Mouse (Mus musculus) T-helper 2 cell (primary cell): Measurements from ENCODE around the gene Tppp3.

Experiments used
- in situ Hi-C: fragments of 300-600 bp; cut with MboI, MseI; formaldehyde crosslinking; loops from one replicate; pipeline ENCODE4 v1.15.1; 2025; ENCODE audit warnings: high pct_unique_total_duplicates

Gene Tppp3

GRCm38 (mm10) chr8:105467396-105467985 lies 3.8 kb downstream of the Tppp3 start:
- in situ Hi-C loops = no loop called here

GRCm38 (mm10) chr8:105466700-105467291 lies 4.5 kb downstream of the Tppp3 start:
- in situ Hi-C loops = no loop called here

GRCm38 (mm10) chr8:105466246-105466645 lies 5.1 kb downstream of the Tppp3 start:
- in situ Hi-C loops = no loop called here

GRCm38 (mm10) chr8:105464595-105464994 lies 6.7 kb downstream of the Tppp3 start:
- in situ Hi-C loops = loop anchor here (5.0 kb wide), 1 partner anchor 52 kb away; the partner anchor contains the start of genes Kctd19 and Lrrc36

- in situ Hi-C loops = loop anchor here (5.0 kb wide), 1 partner anchor 49 kb away; the partner anchor contains the start of genes Kctd19 and Lrrc36
These were observed 10.1 kb downstream of the Tppp3 start for GRCm38 (mm10) chr8:105461085-105461803.

GRCm38 (mm10) chr8:105455218-105455617 lies 16.1 kb downstream of the Tppp3 start:
- in situ Hi-C loops = no loop called here

GRCm38 (mm10) chr8:105454088-105454487 lies 17.2 kb downstream of the Tppp3 start:
- in situ Hi-C loops = no loop called here

GRCm38 (mm10) chr8:105453296-105453695 lies 18.0 kb downstream of the Tppp3 start:
- in situ Hi-C loops = no loop called here

- in situ Hi-C loops = no loop called here
These were observed 19.3 kb downstream of the Tppp3 start for GRCm38 (mm10) chr8:105451903-105452603.

GRCm38 (mm10) chr8:105450977-105451376 lies 20.3 kb downstream of the Tppp3 start:
- in situ Hi-C loops = no loop called here

GRCm38 (mm10) chr8:105448596-105448995 lies 22.7 kb downstream of the Tppp3 start:
- in situ Hi-C loops = no loop called here

- in situ Hi-C loops = no loop called here
These were observed 23.1 kb downstream of the Tppp3 start for GRCm38 (mm10) chr8:105448188-105448587.

GRCm38 (mm10) chr8:105446127-105446552 lies 25.2 kb downstream of the Tppp3 start:
- in situ Hi-C loops = no loop called here

- in situ Hi-C loops = no loop called here
These were observed 25.8 kb downstream of the Tppp3 start for GRCm38 (mm10) chr8:105445296-105446126.

GRCm38 (mm10) chr8:105442661-105443060 lies 28.7 kb downstream of the Tppp3 start:
- in situ Hi-C loops = no loop called here

GRCm38 (mm10) chr8:105441433-105441832 lies 29.9 kb downstream of the Tppp3 start:
- in situ Hi-C loops = no loop called here

- in situ Hi-C loops = no loop called here
These were observed 32.5 kb downstream of the Tppp3 start for GRCm38 (mm10) chr8:105438865-105439264.

GRCm38 (mm10) chr8:105437078-105437748 lies 34.1 kb downstream of the Tppp3 start:
- in situ Hi-C loops = no loop called here

- in situ Hi-C loops = no loop called here
These were observed 35.1 kb downstream of the Tppp3 start for GRCm38 (mm10) chr8:105436218-105436617.

GRCm38 (mm10) chr8:105434136-105434535 lies 37.2 kb downstream of the Tppp3 start:
- in situ Hi-C loops = no loop called here

- in situ Hi-C loops = no loop called here
These were observed 37.8 kb downstream of the Tppp3 start for GRCm38 (mm10) chr8:105433511-105433910.
